Mouse (Mus musculus) heart, postnatal 25 days (tissue): ENCODE data around the gene Top2a. TPM values are rescaled to one million over a fixed set of nuclear protein-coding genes. Genes with fewer than 3 reads are reported as not detected.

Experiments
- DNase-seq: peaks from one replicate; pipeline ENCODE4 v3.0.0; 2022; ENCODE audit warnings: low spot score
- intact Hi-C: fragments of 180-260 bp; cut with DNase I; formaldehyde crosslinking; loops from one replicate; pipeline ENCODE4 v1.15.1; 2025
- total RNA-seq, 2 experiments: library from RNA; stranded (reverse); gene quantifications; 2 replicates each; pipeline ENCODE4 v1.2.3; 2021

The Top2a gene
- total RNA-seq, 2 experiments from 2014 or later: 4.2 to 4.6 TPM

DNA sequence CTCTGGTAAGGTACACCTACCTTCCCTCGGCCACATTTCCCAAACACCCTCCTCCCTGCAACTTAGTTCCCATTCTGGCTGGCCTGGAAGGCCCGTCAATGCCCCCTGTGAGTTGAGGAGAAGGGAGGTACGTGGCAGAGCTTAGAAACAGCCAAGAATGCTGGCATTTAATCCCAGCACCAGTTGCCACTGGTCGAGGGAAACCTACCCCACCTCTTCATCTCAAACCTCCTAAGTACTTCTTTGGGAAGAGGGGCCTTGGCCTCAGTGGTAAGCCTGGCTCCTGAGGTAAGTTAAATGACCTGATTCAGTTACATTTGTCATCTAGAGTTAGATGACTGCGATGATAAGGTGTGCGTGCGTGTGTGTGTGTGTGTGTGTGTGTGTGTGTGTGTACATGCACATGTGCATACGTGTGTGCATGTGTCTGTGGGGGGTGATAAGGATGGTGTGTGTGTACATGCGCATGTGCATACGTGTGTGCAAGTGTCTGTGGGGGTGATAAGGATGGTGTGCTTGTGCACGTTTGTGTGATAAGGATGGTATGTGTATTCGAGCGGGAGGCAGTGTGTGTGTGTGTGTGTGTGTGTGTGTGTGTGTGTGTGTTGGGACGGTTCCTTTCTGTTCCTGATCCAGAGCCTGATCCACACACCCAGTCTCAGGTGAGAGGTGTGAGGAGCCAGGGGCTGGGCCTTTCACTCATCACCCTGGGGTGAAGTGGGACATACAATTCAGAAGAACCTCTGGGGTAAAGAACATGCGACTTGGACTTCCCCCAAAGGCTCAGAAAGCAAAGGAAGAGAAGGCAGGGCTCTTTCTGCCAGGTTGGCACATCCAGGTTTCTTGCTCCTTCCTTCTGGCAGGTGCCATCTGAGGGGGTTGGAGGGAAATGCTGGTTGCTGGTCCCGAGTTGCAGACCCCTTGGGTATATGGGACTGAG lies 18.1 kb upstream of the Top2a start:
- no peak for DNase-seq
- intact Hi-C loops: loop anchor here (2.0 kb wide), 1 partner anchor 109 kb away; no protein-coding TSS in a partner anchor

DNA sequence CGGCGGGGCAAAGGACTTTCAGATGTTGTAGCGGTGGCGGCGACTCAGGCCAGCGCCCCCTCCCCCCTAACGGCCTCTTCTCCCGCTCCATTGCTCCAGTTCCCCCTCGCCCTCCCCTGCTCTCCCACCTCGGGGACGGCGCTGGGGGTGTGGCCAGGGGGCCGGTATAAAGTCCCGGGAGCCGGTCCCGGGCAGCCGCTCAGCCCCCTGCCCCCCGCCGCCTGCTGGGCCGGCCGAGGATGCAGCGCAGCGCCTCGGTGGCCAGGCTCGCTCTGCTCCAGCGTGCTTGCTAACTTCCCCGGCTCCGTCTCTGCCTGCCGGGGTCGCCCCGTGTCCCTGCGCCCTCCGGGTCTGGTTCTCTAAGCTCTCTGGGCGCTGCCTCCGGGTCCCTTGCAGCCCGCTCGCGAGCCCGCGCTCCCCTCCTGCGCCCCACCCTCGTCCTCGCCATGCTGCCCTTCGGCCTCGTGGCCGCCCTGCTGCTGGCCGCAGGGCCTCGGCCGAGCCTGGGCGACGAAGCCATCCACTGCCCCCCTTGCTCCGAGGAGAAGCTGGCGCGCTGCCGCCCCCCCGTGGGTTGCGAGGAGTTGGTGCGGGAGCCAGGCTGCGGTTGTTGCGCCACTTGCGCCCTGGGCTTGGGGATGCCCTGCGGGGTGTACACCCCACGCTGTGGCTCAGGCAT lies 17.2 kb upstream of the Top2a start, which contains the start of gene Igfbp4:
TSS of gene Igfbp4 (plus strand) at position 194 of the 679 bp plus-strand sequence.
- DNase-seq: peak; percentile 72
- intact Hi-C loops: loop anchor here (2.0 kb wide), 1 partner anchor 110 kb away; no protein-coding TSS in a partner anchor

DNA sequence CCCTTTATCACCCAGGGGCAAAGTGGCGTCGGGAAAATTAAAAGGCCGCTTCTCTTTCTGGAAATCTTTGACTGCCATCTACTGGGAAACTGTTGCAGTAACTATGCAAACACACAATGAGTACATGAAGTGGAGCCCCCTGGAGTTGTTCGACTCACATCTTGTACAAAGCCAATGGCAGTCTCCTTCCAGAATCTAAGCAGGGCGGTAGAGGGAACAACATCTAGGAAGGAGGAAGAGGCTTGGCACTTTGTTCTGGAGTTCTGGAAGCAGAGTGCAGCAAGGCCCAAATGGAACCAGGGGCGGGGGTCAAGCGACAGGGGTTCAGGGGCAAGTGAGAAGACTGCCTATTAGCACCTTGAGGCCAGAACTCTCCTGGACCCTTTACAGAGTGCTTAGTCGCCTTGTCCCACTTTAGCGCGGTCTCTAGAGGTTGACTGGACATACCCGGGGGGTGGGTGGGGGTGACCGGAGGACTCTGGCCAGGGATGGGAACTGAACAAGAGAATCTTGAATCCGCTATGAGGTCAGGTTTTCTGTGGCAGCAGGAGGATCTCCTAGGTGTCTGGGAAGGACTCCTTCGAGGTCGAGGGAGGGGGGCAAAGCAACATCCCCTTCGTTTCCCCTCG lies 16.5 kb upstream of the Top2a start:
- no peak for DNase-seq
- intact Hi-C loops: loop anchor here (1.0 to 2.0 kb wide), 2 partner anchors 26 to 110 kb away; no protein-coding TSS in a partner anchor

DNA sequence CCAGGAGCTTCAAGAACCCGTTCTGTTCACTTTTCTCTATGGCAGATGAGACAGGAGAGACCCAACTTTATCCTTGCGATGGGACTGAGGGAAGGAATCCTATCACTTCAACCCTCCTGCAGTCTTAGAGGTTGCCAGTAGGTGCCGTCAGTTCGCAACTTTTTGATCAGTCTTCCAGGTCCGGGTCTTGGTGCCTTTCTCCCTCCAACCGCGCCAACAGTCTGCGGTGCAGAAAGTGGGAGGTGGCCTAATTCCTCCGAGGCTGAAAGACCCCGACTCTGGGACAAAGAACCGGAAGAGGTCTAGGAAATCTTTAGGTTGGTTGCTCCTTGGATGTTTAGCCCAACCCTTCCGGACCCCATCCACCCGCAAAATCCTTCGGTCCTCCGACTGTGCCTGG lies 15.8 kb upstream of the Top2a start:
- intact Hi-C loops: loop anchor here (1.0 to 5.0 kb wide), 5 partner anchors 27 to 117 kb away; no protein-coding TSS in a partner anchor
- peak; percentile 70 for DNase-seq

DNA sequence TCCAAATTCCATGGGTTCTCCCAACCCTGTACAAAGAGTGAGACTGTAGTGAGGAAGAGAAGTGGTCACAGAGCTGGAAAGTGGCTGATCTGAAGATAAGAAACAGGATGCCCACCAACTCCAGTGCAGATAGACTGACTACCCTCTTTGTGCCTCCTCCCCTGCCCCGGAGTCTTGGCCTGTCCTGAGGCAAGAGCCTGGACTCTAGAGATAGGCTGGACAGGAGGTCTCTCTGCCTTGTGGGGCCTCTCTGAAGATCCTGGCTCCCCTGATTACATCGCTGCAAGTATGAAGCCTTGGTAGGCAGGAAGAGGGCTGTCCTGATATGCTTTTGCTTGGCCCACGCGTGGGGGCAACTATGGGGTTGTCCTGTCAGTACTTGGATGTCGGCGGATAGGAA lies 12.3 kb upstream of the Top2a start:
- DNase-seq: no peak
- intact Hi-C loops: loop anchor here (5.0 kb wide), 1 partner anchor 114 kb away; no protein-coding TSS in a partner anchor

DNA sequence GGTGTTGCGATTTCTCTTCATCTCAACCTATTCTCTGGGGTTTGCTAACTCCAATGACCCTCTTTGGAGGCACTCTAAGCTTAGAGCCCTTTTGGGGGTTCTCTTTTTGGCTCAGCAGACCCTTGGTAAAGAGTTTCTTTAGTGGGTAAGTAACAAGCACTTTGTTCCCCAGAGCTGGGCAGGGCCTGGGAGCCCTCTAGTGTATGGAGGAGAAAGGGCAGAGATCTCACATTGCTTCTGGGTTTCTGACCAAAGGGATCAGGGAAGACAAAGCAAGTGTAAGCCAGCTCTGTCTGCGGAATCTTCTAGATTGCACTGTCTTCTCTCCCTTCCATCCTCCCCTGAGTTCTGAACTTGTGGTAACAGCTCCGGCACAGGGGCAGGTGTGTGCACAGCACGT lies 11.4 kb upstream of the Top2a start:
- DNase-seq: no peak
- intact Hi-C loops: loop anchor here (5.0 kb wide), 1 partner anchor 113 kb away; no protein-coding TSS in a partner anchor

DNA sequence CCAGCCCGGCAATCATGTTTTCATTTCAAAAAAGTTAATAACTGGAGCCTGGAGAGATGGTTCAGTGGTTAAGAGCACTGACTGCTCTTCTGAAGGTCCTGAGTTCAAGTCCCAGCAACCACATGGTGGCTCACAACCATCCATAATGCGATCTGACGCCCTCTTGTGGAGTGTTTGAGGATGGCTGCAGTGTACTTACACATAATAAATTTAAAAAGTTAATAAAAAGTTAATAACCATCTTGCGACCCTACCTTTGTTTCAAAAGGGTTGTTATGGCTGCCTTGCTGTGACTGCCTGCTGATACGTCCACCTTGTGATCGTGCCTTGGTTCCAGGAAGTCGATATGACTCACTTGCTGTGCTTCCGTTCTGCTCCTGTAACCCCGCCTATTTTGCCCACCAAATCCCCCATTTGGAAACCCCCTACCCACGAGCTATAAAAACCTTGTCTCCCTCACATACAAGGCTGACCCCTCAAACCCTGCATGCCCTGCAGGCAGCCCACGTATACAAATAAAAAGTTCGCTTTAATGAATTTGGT lies 3.0 kb upstream of the Top2a start:
- DNase-seq: no peak
- intact Hi-C loops: no loop called here

DNA sequence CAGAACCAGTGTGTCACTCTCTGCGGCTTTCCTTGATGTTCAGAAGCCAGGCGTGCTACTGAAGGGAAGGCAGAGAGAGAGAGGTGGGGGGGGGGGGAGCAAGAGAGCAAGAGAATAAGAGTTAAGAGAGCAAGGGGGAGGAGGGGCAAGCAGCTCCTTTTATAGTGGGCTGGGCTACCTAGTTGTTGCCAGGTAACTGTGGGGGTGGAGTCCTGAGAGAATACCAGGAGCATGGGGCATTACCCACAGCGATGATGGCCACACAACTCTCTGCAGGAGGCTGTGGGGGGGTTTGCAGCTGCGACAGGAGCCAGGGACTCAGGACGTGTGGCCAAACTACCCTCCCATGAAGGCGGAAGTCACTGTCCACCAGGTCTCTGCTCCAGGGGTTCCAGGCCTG lies 1.9 kb upstream of the Top2a start:
- intact Hi-C loops: no loop called here
- DNase-seq: no peak

DNA sequence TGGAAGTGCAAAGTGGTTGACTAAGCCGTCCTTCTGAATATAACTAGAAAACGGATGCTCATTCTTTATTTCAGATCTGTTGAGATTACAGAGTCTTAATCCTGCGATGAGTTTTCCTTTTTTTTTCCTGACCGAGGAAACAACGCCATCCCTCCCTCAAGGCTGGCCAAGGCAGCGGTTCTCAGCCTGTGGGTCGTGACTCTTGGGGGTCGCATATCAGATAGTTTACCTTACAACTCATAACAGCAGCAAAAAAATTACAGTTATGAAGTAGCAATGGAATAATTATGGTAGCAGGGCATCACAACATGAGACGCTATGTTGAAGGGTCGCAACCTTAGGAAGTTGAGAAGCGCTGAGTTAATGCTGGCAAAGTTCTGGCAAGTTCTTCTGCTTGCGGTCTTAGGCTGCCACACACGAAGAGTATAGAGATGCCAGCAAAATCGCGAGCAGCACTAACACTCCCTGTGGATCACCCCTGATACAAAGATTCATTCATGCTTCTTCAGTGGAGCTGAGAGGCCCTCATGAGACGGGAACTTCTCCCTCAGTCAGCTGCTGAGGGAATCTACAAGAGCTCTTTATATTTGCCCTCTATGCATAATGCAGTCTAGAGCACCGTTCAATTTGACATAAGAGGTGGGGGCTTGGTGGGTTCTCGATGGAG lies 612 bp upstream of the Top2a start:
- no peak for DNase-seq
- intact Hi-C loops: no loop called here

DNA sequence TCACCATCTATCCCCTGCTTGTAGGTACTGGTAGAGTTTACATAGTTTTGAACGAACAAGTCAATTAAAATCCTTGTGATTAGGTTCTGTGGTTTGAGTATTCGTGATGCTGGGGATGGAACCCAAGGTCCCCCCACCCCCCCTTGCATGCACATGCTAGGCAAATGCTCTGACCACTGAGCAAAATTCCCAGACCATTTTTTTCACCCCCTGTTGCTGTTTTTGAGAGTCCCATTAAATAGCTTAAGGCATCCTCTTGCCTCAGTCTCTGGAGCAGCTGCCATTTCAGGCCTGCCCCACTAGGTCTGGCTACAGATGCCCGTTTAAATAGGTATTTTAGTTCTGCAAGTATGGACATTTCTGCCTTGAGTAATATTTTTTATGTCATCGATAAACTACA lies 895 bp downstream of the Top2a start:
- intact Hi-C loops: no loop called here
- DNase-seq: no peak

DNA sequence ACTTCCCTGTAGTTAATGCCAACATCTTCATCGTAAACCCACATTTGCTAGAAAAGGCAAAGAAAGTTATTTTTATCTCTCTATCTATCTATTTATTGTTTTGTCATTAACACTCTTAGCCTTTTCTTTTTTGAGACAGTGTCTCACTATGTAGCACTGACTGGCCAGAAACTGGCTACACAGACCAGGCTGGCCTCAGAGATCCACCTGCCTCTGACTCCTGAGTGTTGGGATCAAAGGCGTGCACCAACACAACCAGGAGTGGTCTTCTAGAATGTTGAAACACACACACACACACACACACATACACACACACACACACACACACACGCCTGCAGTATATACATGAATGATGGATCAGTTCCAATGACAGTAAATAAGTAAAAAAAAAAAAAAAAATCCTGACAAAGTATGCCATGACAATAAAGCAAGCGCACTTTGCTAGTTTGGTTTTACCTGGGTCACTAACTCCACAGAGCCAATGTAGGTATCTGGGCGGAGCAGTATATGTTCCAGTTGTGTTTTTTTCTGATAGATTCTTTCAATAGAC lies 1.5 kb downstream of the Top2a start:
- DNase-seq: no peak
- intact Hi-C loops: no loop called here

DNA sequence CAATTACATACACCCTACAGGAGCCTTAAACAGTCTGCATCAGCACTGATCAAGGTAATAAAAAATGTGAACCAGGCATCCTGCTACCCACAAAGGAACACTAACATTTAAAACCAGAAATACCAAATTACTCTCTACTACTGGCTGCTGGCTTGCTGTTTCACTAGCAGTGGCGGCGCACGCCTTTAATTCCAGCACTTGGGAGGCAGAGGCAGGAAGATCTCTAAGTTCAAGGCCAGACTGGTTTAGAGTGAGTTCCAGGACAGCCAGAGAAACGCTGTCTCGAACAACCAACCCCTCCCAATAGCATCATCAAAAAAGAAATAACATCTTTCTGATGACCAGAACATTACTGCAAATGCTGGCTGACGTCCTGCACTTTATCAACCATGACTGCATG lies 4.1 kb downstream of the Top2a start:
- DNase-seq: no peak
- intact Hi-C loops: no loop called here

DNA sequence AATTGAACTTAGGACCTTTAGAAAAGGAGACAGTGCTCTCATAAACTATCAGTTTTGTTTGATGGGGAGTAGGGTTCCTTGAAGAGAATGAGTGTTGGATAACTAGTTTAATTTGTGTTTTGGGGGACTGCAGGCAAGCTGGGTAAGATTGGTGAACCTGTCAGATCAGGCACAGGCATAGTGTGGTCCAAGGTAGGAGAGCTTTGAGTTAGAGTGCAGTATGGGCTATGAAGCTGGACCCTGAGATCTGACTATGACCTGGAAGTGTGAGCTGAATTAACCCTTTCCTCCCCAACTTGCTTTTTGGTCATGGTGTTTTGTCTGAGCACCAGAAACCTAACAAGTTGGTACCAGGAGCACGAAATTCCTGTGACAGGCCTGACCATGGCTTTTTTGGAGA lies 10.1 kb downstream of the Top2a start:
- intact Hi-C loops: no loop called here
- DNase-seq: no peak

DNA sequence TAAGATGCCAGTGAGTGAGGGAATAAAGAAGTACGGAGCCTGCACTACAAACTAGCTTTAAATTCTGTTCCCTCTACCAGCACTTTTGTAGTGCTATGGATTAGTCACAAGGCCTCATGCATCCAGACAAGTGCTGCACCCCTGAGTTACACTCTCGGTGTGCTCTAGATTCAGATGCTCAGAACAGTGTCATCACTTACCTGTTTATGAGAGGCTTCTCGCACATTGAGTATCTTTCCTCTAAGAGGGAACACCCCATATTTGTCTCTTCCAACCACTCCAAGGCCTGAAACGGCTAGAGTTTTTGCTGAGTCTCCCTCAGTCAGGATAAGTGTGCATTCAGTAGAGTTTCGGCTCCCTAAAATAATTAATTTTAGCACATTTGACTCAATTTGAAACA lies 13.3 kb downstream of the Top2a start:
- intact Hi-C loops: no loop called here
- no peak for DNase-seq

DNA sequence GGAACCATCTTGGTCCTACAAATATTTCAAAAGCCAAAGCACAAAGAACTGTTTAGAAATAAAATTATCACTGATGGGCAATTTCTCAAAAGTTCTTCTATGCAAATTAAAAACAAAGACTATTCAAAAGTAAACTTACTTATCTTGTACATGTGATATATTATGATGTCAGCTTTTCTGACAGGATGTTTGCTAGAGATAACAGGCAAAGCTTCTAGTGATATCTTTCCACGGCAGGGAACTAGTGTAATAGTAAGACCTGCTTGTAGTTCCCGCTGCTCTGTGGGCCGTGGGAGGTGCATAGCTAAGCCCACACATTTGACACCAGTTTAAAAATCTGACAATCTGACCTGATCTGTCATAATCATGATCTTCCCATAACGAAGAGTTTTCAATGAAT lies 13.9 kb downstream of the Top2a start:
- intact Hi-C loops: no loop called here
- no peak for DNase-seq

DNA sequence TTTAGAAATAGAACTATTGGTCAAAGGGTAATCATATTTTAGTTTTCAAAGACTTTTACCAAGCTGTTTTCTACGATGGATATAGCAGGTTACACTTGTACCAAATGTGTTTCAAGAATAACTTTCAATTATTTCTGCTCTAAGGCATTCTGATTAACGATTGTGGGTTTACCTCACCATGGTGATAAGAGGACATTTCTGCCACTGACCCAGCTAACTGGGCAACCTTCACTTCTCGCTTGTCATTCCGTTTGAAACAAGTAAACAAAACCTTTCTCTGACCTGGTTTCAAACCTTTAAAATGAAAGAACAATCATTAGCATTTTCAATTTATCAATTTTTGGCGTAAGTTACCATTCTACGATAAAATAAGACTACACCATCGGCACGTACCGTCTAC lies 17.2 kb downstream of the Top2a start:
- DNase-seq: no peak
- intact Hi-C loops: no loop called here

DNA sequence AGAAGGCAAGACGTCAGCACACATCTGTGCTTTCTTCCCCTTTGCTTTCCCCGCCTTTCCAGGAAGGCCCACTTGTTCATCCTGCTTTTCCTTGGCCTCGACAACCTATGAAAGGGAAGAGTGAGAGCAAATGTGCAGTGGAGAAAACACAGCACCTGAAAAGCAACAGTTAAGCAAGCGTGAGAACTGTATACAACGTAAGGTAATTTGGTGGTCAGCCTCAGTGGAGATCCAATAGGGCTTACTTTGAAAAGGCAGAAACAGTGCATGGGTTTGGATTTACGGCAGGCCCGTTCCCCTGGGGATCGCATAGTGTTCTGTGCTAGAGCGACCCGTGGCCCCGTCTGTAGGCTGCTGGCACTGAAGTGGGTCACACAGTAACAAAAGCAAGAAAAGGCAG lies 24.7 kb downstream of the Top2a start:
- intact Hi-C loops: no loop called here
- no peak for DNase-seq

DNA sequence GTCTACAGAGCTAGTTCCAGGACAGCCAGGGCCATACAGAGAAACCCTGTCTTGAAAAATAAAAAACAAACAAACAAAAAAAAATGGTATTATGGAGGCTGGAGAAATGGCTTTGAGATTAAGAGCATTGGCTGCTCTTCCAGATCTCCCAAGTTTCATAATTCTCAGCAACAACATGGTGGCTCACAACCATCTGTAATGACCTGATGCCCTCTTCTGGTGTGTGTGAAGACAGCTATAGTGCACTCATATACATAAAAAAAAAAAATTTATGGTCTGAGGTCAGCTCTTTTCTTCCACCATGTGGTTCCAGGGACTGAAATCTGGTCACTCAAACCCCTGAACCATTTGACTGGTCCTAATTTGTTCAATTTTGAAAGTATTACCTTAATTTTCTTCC lies 25.2 kb downstream of the Top2a start:
- no peak for DNase-seq
- intact Hi-C loops: no loop called here

DNA sequence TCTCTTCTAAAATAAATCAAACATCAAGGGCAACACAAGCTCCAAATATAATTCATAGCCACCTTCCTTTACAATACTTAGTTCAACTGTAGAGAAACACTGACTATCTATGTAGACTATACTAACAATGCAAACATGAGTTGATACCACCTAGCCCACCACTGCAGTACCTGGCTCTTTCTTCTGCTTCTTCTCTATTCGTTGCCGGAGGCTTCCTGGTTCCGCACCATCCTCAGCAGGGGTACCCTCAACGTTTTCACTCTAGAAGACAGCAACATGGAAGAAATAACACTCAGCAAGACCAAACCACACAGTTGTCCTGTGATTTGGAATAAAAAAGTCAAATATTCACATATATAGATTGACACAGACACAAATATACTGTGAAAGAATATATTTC lies 26.3 kb downstream of the Top2a start:
- intact Hi-C loops: no loop called here
- no peak for DNase-seq
